Mouse (Mus musculus) naive thymus-derived CD4-positive, alpha-beta T cell, adult 2 months (primary cell): Measurements from ENCODE around the gene AI593442.

Experiments
- DNase-seq: peaks from one replicate; pipeline ENCODE4 v3.0.0-alpha.2; 2011; ENCODE audit warnings: low read depth

AI593442 gene

GRCm38 (mm10) chr9:52679362-52679947, at the start of gene AI593442:
Gene AI593442 (minus strand): TSS chr9:52679780.
- DNase-seq, result no peak

GRCm38 (mm10) chr9:52728806-52729205, 49.2 kb upstream of the AI593442 start:
- DNase-seq, result no peak

GRCm38 (mm10) chr9:52722626-52723025, 43.0 kb upstream of the AI593442 start:
- DNase-seq, result no peak

- DNase-seq, result no peak
Measured at GRCm38 (mm10) chr9:52719562-52719961, 40.0 kb upstream of the AI593442 start.

GRCm38 (mm10) chr9:52680036-52680435, 456 bp upstream of the AI593442 start:
- DNase-seq, result no peak

GRCm38 (mm10) chr9:52678839-52679215, 753 bp downstream of the AI593442 start:
- DNase-seq, result no peak

- DNase-seq, result no peak
Measured at GRCm38 (mm10) chr9:52678179-52678838, 1.3 kb downstream of the AI593442 start.

- no peak for DNase-seq
Measured at GRCm38 (mm10) chr9:52676587-52676986, 3.0 kb downstream of the AI593442 start.

- DNase-seq, result no peak
Measured at GRCm38 (mm10) chr9:52675937-52676336, 3.6 kb downstream of the AI593442 start.

- no peak for DNase-seq
Measured at GRCm38 (mm10) chr9:52661422-52661821, 18.2 kb downstream of the AI593442 start.

GRCm38 (mm10) chr9:52650341-52650951, 29.1 kb downstream of the AI593442 start:
- DNase-seq, result no peak

GRCm38 (mm10) chr9:52645312-52645711, 34.3 kb downstream of the AI593442 start:
- no peak for DNase-seq

GRCm38 (mm10) chr9:52644626-52645025, 35.0 kb downstream of the AI593442 start:
- no peak for DNase-seq

- no peak for DNase-seq
Measured at GRCm38 (mm10) chr9:52644156-52644555, 35.4 kb downstream of the AI593442 start.

GRCm38 (mm10) chr9:52635991-52636390, 43.6 kb downstream of the AI593442 start:
- no peak for DNase-seq

- no peak for DNase-seq
Measured at GRCm38 (mm10) chr9:52623926-52624325, 55.7 kb downstream of the AI593442 start.
